In the genomic region with DNA sequence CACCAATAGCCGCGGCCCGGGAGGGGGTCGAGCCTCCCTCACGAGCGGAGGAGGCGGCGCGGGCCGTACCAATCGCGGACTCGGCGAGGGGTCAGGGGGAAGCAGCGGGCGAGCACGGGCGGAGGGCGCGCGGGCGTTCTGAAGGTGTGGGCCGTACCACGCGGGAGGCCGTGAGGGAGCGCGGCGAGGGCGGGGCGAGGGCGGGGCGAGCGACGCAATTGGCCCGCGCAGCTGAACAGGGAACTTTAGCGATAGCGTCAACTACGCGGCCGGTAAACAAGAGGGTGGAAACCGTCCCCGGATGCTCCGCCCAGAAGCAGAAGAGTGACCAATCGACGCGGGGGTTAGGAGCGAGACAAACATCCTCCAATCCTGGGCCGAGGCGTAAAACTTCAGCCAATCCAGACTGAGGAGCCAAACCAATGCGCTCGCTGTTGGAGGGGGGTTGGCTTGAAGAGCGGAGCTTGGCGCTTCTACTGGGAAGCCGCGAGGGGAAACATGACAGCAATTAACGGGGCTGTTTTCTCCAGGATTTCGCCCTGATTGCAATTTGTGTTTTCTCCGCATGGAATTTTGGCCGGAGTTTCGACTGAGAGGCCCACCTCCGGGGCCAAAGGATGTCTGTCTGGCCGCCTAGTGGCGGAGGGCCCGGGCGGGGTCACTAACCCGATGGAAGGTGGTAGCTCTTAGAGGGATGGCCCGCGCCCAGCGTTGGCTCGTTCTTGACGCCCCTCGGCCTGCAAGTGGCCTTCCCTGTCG, we compare ENCODE assay signal across 8 mouse cellular contexts. TPM values are rescaled to one million over a fixed set of nuclear protein-coding genes. Genes with fewer than 3 reads are reported as not detected.
DNase-seq lines count a peak whose midpoint lies in the region; ATAC-seq and TF ChIP-seq lines count a peak whose summit lies in the region.

A gene (minus strand): TSS at position 146 of the 759 bp plus-strand sequence.

- no peak for TF ChIP-seq POLR2A in bone marrow macrophage, adult 2 months (IDR thresholded peaks at IDR 0.05; ENCODE audit: borderline replicate concordance, low read depth, low read length)
- peak; percentile 69 for TF ChIP-seq POLR2A in embryonic fibroblast, embryonic 13.5 days (IDR thresholded peaks at IDR 0.05; ENCODE audit: low read depth, low read length)

- peak within 1 kb of the TSS; percentile 94 for H3K27ac ChIP-seq in bone marrow macrophage, adult 2 months (ENCODE audit: insufficient read depth, low read depth, low read length)
- peak within 1 kb of the TSS; percentile 93 for H3K27ac ChIP-seq in embryonic fibroblast, embryonic 13.5 days (ENCODE audit: insufficient read depth, low read length)
- peak within 1 kb of the TSS; percentile 98 for H3K27ac ChIP-seq in kidney, embryonic 14.5 days (ENCODE audit: low read depth, low read length)
- H3K27ac ChIP-seq in limb, embryonic 15.5 days = peak within 1 kb of the TSS; percentile 98

- peak within 1 kb of the TSS; percentile 70 for H3K4me3 ChIP-seq in bone marrow macrophage, adult 2 months (ENCODE audit: insufficient read depth, low read length)
- peak within 1 kb of the TSS; percentile 63 for H3K4me3 ChIP-seq in embryonic fibroblast, embryonic 13.5 days (ENCODE audit: insufficient read depth, low read length)
- peak within 1 kb of the TSS; percentile 96 for H3K4me3 ChIP-seq in kidney, embryonic 14.5 days (ENCODE audit: low read length)
- peak within 1 kb of the TSS; percentile 92 for H3K4me3 ChIP-seq in limb, embryonic 15.5 days

- H3K4me1 ChIP-seq in bone marrow macrophage, adult 2 months (ENCODE audit: control insufficient read depth, insufficient read depth, low read length) = peaks cover 45% of the 10 kb centered on the region
- H3K4me1 ChIP-seq in embryonic fibroblast, embryonic 13.5 days (ENCODE audit: control insufficient read depth, insufficient read depth, low read length) = peaks cover 6% of the 10 kb centered on the region
- H3K4me1 ChIP-seq in kidney, embryonic 14.5 days (ENCODE audit: control insufficient read depth, insufficient read depth, low read length) = peaks cover 32% of the 10 kb centered on the region
- H3K4me1 ChIP-seq in limb, embryonic 15.5 days = peaks cover 30% of the 10 kb centered on the region

- peak; percentile 94 for DNase-seq in A20 (ENCODE audit: low read depth, low spot score)
- peak; percentile 99 for DNase-seq in heart, adult 9 months (ENCODE audit: low spot score in 2 of 2)
- peak; percentile 94 to 96 for DNase-seq in monocyte, adult 2 months (ENCODE audit: low read depth in 1 of 2, low spot score in 2 of 2)
- peak; percentile 98 to 99 for DNase-seq in spleen, postnatal 36 days (ENCODE audit: low spot score in 2 of 2)

- ATAC-seq in kidney, embryonic 14.5 days (ENCODE audit: low FRiP score, low TSS enrichment) = peak; percentile 98
- peak; percentile 99 for ATAC-seq in limb, embryonic 15.5 days (ENCODE audit: insufficient number of reproducible peaks, low FRiP score, low TSS enrichment, low read depth)

- no peaks in the 10 kb centered on the region for H3K9me3 ChIP-seq in kidney, embryonic 14.5 days (ENCODE audit: control insufficient read depth, low read length)
- H3K9me3 ChIP-seq in limb, embryonic 15.5 days = no peaks in the 10 kb centered on the region

- WGBS in kidney, embryonic 14.5 days = under 1% methylated on average over 70 of the region's 75 CpGs
- WGBS in limb, embryonic 15.5 days = under 1% methylated on average over 75 of the region's 75 CpGs

- H3K27me3 ChIP-seq in kidney, embryonic 14.5 days (ENCODE audit: control insufficient read depth, insufficient read depth, low read length) = no peaks in the 10 kb centered on the region
- no peaks in the 10 kb centered on the region for H3K27me3 ChIP-seq in limb, embryonic 15.5 days

- no peaks in the 10 kb centered on the region for H3K36me3 ChIP-seq in kidney, embryonic 14.5 days (ENCODE audit: control insufficient read depth, insufficient read depth, low read length)
- no peaks in the 10 kb centered on the region for H3K36me3 ChIP-seq in limb, embryonic 15.5 days

- peak within 1 kb of the TSS; percentile 95 for H3K9ac ChIP-seq in kidney, embryonic 14.5 days (ENCODE audit: low read depth, low read length)
- peak within 1 kb of the TSS; percentile 89 for H3K9ac ChIP-seq in limb, embryonic 15.5 days

- peak; percentile 62 for TF ChIP-seq CTCF in bone marrow macrophage, adult 2 months (IDR thresholded peaks at IDR 0.05; ENCODE audit: low read depth, low read length)
- no peak for TF ChIP-seq CTCF in embryonic fibroblast, embryonic 13.5 days (IDR thresholded peaks at IDR 0.05; ENCODE audit: borderline replicate concordance, insufficient read depth, low read length)

- H3K4me2 ChIP-seq in kidney, embryonic 14.5 days (replicated peaks; ENCODE audit: low read depth, low read length) = peak within 1 kb of the TSS; percentile 86
- H3K4me2 ChIP-seq in limb, embryonic 15.5 days = peak within 1 kb of the TSS; percentile 91

RNA-seq across cellular contexts. Expression of the gene that starts here (rescaled TPM):
- 52.9 and 59.1 TPM in 2 replicates for polyA plus RNA-seq in bone marrow macrophage, adult 2 months (2012; ENCODE audit: insufficient read depth, insufficient read length, missing spikeins)
- 28.4 and 43.2 TPM in 2 replicates for polyA plus RNA-seq in embryonic fibroblast, embryonic 13.5 days (2011; ENCODE audit: insufficient read length, low read depth, missing spikeins)
- polyA plus RNA-seq in kidney, embryonic 14.5 days (2014; fragmentation: Nextera tagmentation; extraction: Ambion mirVana) = 11.2 and 13.0 TPM in 2 replicates
- 9.7 and 13.1 TPM in 2 replicates for polyA plus RNA-seq in limb, embryonic 15.5 days (2015; fragmentation: Nextera tagmentation; extraction: Ambion mirVana)

Comparison
In these comparisons a context has a peak if more than half of its experiments do, and no peak if none do; other contexts are left out.
1. Peak in every context shown above with its lines: DNase-seq, ATAC-seq, H3K4me3 ChIP-seq and H3K27ac ChIP-seq.